Mouse (Mus musculus): Measurements from ENCODE around the gene Syt8. TPM values are rescaled to one million over a fixed set of nuclear protein-coding genes. Genes with fewer than 3 reads are reported as not detected.

Gene Syt8
- polyA plus RNA-seq, 1 experiment from 2014 or later: not detected

- ATAC-seq (replicated peaks; ENCODE audit: low FRiP score) (no peak), DNase-seq (ENCODE audit: low spot score) (no peak)
- H3K9ac ChIP-seq (ENCODE audit: low read length): no peak overlapping the region
- no peaks in the 10 kb centered on the region for H3K9me3 ChIP-seq (ENCODE audit: control insufficient read depth, low read length)
- no peaks in the 10 kb centered on the region for H3K27me3 ChIP-seq (ENCODE audit: control insufficient read depth, insufficient read depth, low read length)
- no peaks in the 10 kb centered on the region for H3K36me3 ChIP-seq (ENCODE audit: control insufficient read depth, insufficient read depth, low read length)
- H3K4me1 ChIP-seq (replicated peaks; ENCODE audit: control insufficient read depth, insufficient read depth, low read length): peaks cover 25% of the 10 kb centered on the region
- no peak overlapping the region for H3K4me2 ChIP-seq (ENCODE audit: low read depth, low read length, severe bottlenecking)
- 88% methylated on average over 12 of the region's 12 CpGs for WGBS
- no peak overlapping the region for H3K4me3 ChIP-seq (ENCODE audit: low read depth, low read length)
- H3K27ac ChIP-seq (ENCODE audit: low read depth, low read length): no peak overlapping the region
Measured at GRCm38 (mm10) chr7:142484780-142485179, 50.1 kb downstream of the Syt8 start.

GRCm38 (mm10) chr7:142486751-142487162, 52.1 kb downstream of the Syt8 start:
- Histone ChIP-seq H3K4me1 (replicated peaks; ENCODE audit: control insufficient read depth, insufficient read depth, low read length) (peaks cover 21% of the 10 kb centered on the region), H3K36me3 (ENCODE audit: control insufficient read depth, insufficient read depth, low read length) (no peaks in the 10 kb centered on the region), H3K9ac (ENCODE audit: low read length) (peak overlapping the region; percentile 6; the same call in 1 of the 2 replicates), H3K4me2 (ENCODE audit: low read depth, low read length, severe bottlenecking) (no peak overlapping the region), H3K27me3 (ENCODE audit: control insufficient read depth, insufficient read depth, low read length) (no peaks in the 10 kb centered on the region), H3K4me3 (ENCODE audit: low read depth, low read length) (no peak overlapping the region), H3K27ac (ENCODE audit: low read depth, low read length) (no peak overlapping the region), H3K9me3 (ENCODE audit: control insufficient read depth, low read length) (no peaks in the 10 kb centered on the region)
- WGBS: 76% methylated on average over 8 of the region's 8 CpGs
- DNase-seq (ENCODE audit: low spot score) (no peak), ATAC-seq (replicated peaks; ENCODE audit: low FRiP score) (no peak)

GRCm38 (mm10) chr7:142487341-142487859, 52.8 kb downstream of the Syt8 start:
- Histone ChIP-seq H3K9ac (ENCODE audit: low read length) (peak overlapping the region; percentile 24; the same call in 1 of the 2 replicates), H3K4me1 (replicated peaks; ENCODE audit: control insufficient read depth, insufficient read depth, low read length) (peaks cover 14% of the 10 kb centered on the region; the same call in 1 of the 2 replicates), H3K4me2 (ENCODE audit: low read depth, low read length, severe bottlenecking) (0 out of 2 replicates have a peak overlapping the region, but pooled peaks have one; percentile 18), H3K9me3 (ENCODE audit: control insufficient read depth, low read length) (no peaks in the 10 kb centered on the region), H3K36me3 (ENCODE audit: control insufficient read depth, insufficient read depth, low read length) (no peaks in the 10 kb centered on the region), H3K27ac (ENCODE audit: low read depth, low read length) (no peak overlapping the region), H3K27me3 (ENCODE audit: control insufficient read depth, insufficient read depth, low read length) (no peaks in the 10 kb centered on the region), H3K4me3 (ENCODE audit: low read depth, low read length) (no peak overlapping the region)
- WGBS: 18% methylated on average over 9 of the region's 9 CpGs
- peak; percentile 78 for DNase-seq (ENCODE audit: low spot score)
- peak; percentile 72 for ATAC-seq (replicated peaks; ENCODE audit: low FRiP score)

- no peak overlapping the region for H3K4me2 ChIP-seq (ENCODE audit: low read depth, low read length, severe bottlenecking)
- ATAC-seq (replicated peaks; ENCODE audit: low FRiP score) (no peak), DNase-seq (ENCODE audit: low spot score) (no peak)
- no peak overlapping the region for H3K4me3 ChIP-seq (ENCODE audit: low read depth, low read length)
- peaks cover 11% of the 10 kb centered on the region; the same call in 1 of the 2 replicates for H3K4me1 ChIP-seq (replicated peaks; ENCODE audit: control insufficient read depth, insufficient read depth, low read length)
- no peaks in the 10 kb centered on the region for H3K9me3 ChIP-seq (ENCODE audit: control insufficient read depth, low read length)
- H3K36me3 ChIP-seq (ENCODE audit: control insufficient read depth, insufficient read depth, low read length): no peaks in the 10 kb centered on the region
- H3K27ac ChIP-seq (ENCODE audit: low read depth, low read length): no peak overlapping the region
- H3K9ac ChIP-seq (ENCODE audit: low read length): no peak overlapping the region
- 83% methylated on average over 3 of the region's 3 CpGs for WGBS
- no peaks in the 10 kb centered on the region for H3K27me3 ChIP-seq (ENCODE audit: control insufficient read depth, insufficient read depth, low read length)
Measured at GRCm38 (mm10) chr7:142488053-142488452, 53.4 kb downstream of the Syt8 start.

Other genes starting within 250 kb of the Syt8 start
- not detected in 2 replicates for gene Gm10153, start 244.5 kb upstream of the Syt8 start, polyA plus RNA-seq (2014; fragmentation: Nextera tagmentation; extraction: Ambion mirVana)
- gene Krtap5-3, start 233.5 kb upstream of the Syt8 start, polyA plus RNA-seq (2014; fragmentation: Nextera tagmentation; extraction: Ambion mirVana): not detected in 2 replicates
- gene Gm7579, start 223.0 kb upstream of the Syt8 start, polyA plus RNA-seq (2014; fragmentation: Nextera tagmentation; extraction: Ambion mirVana): not detected in 2 replicates
- not detected in 2 replicates for gene Krtap5-5, start 204.9 kb upstream of the Syt8 start, polyA plus RNA-seq (2014; fragmentation: Nextera tagmentation; extraction: Ambion mirVana)
- not detected in 2 replicates for gene Gm40460, start 193.8 kb upstream of the Syt8 start, polyA plus RNA-seq (2014; fragmentation: Nextera tagmentation; extraction: Ambion mirVana)
- not detected in 2 replicates for gene Gm2431, start 176.5 kb upstream of the Syt8 start, polyA plus RNA-seq (2014; fragmentation: Nextera tagmentation; extraction: Ambion mirVana)
- gene Gm4559, start 160.5 kb upstream of the Syt8 start, polyA plus RNA-seq (2014; fragmentation: Nextera tagmentation; extraction: Ambion mirVana): not detected in 2 replicates
- gene Krtap5-1, start 137.7 kb upstream of the Syt8 start, polyA plus RNA-seq (2014; fragmentation: Nextera tagmentation; extraction: Ambion mirVana): not detected in 2 replicates
- gene Krtap5-4, start 131.3 kb upstream of the Syt8 start, polyA plus RNA-seq (2014; fragmentation: Nextera tagmentation; extraction: Ambion mirVana): not detected in 2 replicates
- gene Ifitm10, start 61.1 kb upstream of the Syt8 start, polyA plus RNA-seq (2014; fragmentation: Nextera tagmentation; extraction: Ambion mirVana): 0.24 and 0.32 TPM in 2 replicates
- not detected in 2 replicates for gene Gm49369, start 52.2 kb upstream of the Syt8 start, polyA plus RNA-seq (2014; fragmentation: Nextera tagmentation; extraction: Ambion mirVana)
- gene Ctsd, start 46.8 kb upstream of the Syt8 start, polyA plus RNA-seq (2014; fragmentation: Nextera tagmentation; extraction: Ambion mirVana): 129 and 147 TPM in 2 replicates
- gene Tnni2, start 7.0 kb downstream of the Syt8 start, polyA plus RNA-seq (2014; fragmentation: Nextera tagmentation; extraction: Ambion mirVana): 1.3 TPM in 1 of 2 replicates, not detected in the other
- gene Lsp1, start 26.0 kb downstream of the Syt8 start, polyA plus RNA-seq (2014; fragmentation: Nextera tagmentation; extraction: Ambion mirVana): 8.7 and 9.8 TPM in 2 replicates
- gene Tnnt3, start 64.0 kb downstream of the Syt8 start, polyA plus RNA-seq (2014; fragmentation: Nextera tagmentation; extraction: Ambion mirVana): 1.00 and 1.0 TPM in 2 replicates
- 18.3 and 18.7 TPM in 2 replicates for gene Mrpl23, start 97.8 kb downstream of the Syt8 start, polyA plus RNA-seq (2014; fragmentation: Nextera tagmentation; extraction: Ambion mirVana)
- gene Igf2, start 232.0 kb downstream of the Syt8 start, polyA plus RNA-seq (2014; fragmentation: Nextera tagmentation; extraction: Ambion mirVana): 121 and 141 TPM in 2 replicates
- not detected in 2 replicates for gene Gm49394, start 235.1 kb downstream of the Syt8 start, polyA plus RNA-seq (2014; fragmentation: Nextera tagmentation; extraction: Ambion mirVana)

All from forebrain, embryonic 11.5 days (tissue).